Comparison of ENCODE assay signal across 8 mouse cellular contexts in the genomic region with DNA sequence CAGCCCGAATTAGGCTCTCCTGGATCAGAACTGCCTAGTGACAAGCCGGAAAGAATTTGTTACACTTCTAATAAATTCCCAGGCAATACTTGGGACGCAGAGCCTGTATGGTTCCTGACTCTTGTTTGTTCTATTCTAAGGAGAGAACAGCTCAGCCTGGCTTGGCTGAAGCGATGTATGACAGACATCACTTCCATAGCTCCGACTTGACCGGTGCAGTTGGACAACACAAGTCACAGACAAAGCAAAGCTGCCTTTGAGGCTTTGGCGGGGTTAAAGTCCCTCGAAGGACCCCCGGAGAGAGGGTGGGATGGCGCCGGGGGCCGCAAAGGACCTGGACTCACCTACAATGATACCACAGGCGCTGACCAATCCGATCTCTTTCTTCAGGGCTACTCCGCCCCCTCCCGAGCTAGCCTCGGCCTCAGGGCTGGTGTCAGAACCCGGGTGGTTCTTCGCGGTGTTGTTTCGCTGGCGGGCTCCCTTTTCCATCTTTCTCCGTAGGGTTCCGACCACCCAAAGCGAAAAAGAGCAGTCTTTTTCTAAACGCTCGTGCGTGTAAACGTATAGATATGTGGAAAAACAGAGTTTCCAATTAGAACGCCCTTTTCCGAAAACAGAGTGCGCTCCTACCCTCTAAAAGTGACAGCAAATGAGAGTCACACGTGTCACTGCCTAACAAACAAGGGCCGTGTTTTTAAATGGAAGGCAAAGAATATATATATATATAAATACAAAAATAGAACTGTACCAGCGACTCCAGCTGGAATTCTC. TPM values are rescaled to one million over a fixed set of nuclear protein-coding genes. Genes with fewer than 3 reads are reported as not detected.
DNase-seq lines count a peak whose midpoint lies in the region; ATAC-seq lines count a peak whose summit lies in the region.

No protein-coding gene starts in this region.

- no peak for ATAC-seq in erythroblast, adult 5-6 weeks (replicated peaks; ENCODE audit: low FRiP score, poor library complexity, severe bottlenecking)
- ATAC-seq in megakaryocyte, adult 5-6 weeks (ENCODE audit: poor library complexity, severe bottlenecking): peak; percentile 67

- no peaks in the 10 kb centered on the region for H3K36me3 ChIP-seq in erythroblast, embryonic 14.5 days (ENCODE audit: control insufficient read depth)

- peaks cover 3% of the 10 kb centered on the region; the same call in 1 of the 2 replicates for H3K9me3 ChIP-seq in erythroblast, embryonic 14.5 days (ENCODE audit: control insufficient read depth, low read length)

- peaks cover 4% of the 10 kb centered on the region for H3K4me1 ChIP-seq in erythroblast, embryonic 14.5 days (ENCODE audit: control insufficient read depth)

- DNase-seq in cerebellum, postnatal 36 days: peak; percentile 86 to 87
- DNase-seq in gastrocnemius, postnatal 14 days: peak; percentile 55
- peak; percentile 31 for DNase-seq in induced T-regulatory cell, adult 2 months (ENCODE audit: low read depth)
- peak; percentile 53 to 73 for DNase-seq in left cerebral cortex, postnatal 10 days (ENCODE audit: extremely low spot score in 1 of 2, low spot score in 2 of 2)
- DNase-seq in right cerebral cortex, postnatal 25 days: peak; percentile 77

- intact Hi-C loops in gastrocnemius, postnatal 14 days (cut with DNase I; ENCODE audit: low total_unique reads): no loop called here
- intact Hi-C loops in left cerebral cortex, postnatal 10 days (cut with DNase I): loop anchor here (2.0 to 5.0 kb wide), 2 partner anchors 44 to 66 kb away; no protein-coding TSS in a partner anchor

- H3K4me3 ChIP-seq in erythroblast, embryonic 14.5 days (replicated peaks): peak overlapping the region; percentile 51

- H3K27me3 ChIP-seq in erythroblast, embryonic 14.5 days (ENCODE audit: control insufficient read depth): peaks cover 64% of the 10 kb centered on the region

RNA-seq across cellular contexts. Expression of a gene that starts 0.7 kb away (rescaled TPM):
- 0.25 TPM in 2 replicates for polyA plus RNA-seq in erythroblast, embryonic 14.5 days (2012)
- 7.7 and 10.8 TPM in 2 replicates for total RNA-seq in erythroblast, adult 5-6 weeks (2015; ENCODE audit: low replicate concordance)
- total RNA-seq in erythroblast, adult 5-6 weeks (2017; ENCODE audit: low replicate concordance): 1.4 and 1.8 TPM in 2 replicates
- 10 to 100 TPM in 1 of 2 experiments, 1 to 10 TPM in 1; 7.5 to 18.5 TPM for total RNA-seq in gastrocnemius, postnatal 14 days (2021)
- 10 to 100 TPM; 62.2 to 67.9 TPM for total RNA-seq in left cerebral cortex, postnatal 10 days (2021)
- total RNA-seq in megakaryocyte, adult 5-6 weeks (2015): 9.1 and 14.3 TPM in 2 replicates
- 1.3 and 2.8 TPM in 2 replicates for total RNA-seq in megakaryocyte, adult 5-6 weeks (2017)

RNA-seq across cellular contexts. Expression of a gene that starts 32.9 kb away (rescaled TPM):
- not detected in 2 replicates for polyA plus RNA-seq in erythroblast, embryonic 14.5 days (2012)
- not detected in 2 replicates for total RNA-seq in erythroblast, adult 5-6 weeks (2015; ENCODE audit: low replicate concordance)
- total RNA-seq in erythroblast, adult 5-6 weeks (2017; ENCODE audit: low replicate concordance): 1.0 TPM in 1 of 2 replicates, not detected in the other
- total RNA-seq in gastrocnemius, postnatal 14 days (2021): under 1 TPM in 1 of 2 experiments, not detected in 1; 0.29 TPM
- total RNA-seq in left cerebral cortex, postnatal 10 days (2021): not detected
- not detected in 2 replicates for total RNA-seq in megakaryocyte, adult 5-6 weeks (2015)
- not detected in 2 replicates for total RNA-seq in megakaryocyte, adult 5-6 weeks (2017)

Comparison
In these comparisons a context has a peak if more than half of its experiments do, and no peak if none do; other contexts are left out.
1. DNase-seq: peak in every context shown above with its lines; median percentile 86 in cerebellum, postnatal 36 days; 77 in right cerebral cortex, postnatal 25 days; 63 in left cerebral cortex, postnatal 10 days; 55 in gastrocnemius, postnatal 14 days; 31 in induced T-regulatory cell, adult 2 months.